Mouse (Mus musculus) cortical plate, adult 2 months (tissue): ENCODE data around the gene Cpne5.

Source experiments
- CTCF ChIP-seq: fragments of 200-500 bp; IDR thresholded peaks from 2 replicates; pipeline ENCODE4 v1.5.1; 2011; ENCODE audit warnings: mild to moderate bottlenecking, control low read depth, low read length; ENCODE audit not compliant: insufficient read depth; ENCODE audit errors: extremely low read depth
- POLR2A ChIP-seq: fragments of 200-500 bp; IDR thresholded peaks from 2 replicates; pipeline ENCODE4 v1.6.1; 2011; ENCODE audit warnings: mild to moderate bottlenecking, low read length, control low read depth; ENCODE audit not compliant: insufficient read depth; ENCODE audit errors: extremely low read depth

DNA sequence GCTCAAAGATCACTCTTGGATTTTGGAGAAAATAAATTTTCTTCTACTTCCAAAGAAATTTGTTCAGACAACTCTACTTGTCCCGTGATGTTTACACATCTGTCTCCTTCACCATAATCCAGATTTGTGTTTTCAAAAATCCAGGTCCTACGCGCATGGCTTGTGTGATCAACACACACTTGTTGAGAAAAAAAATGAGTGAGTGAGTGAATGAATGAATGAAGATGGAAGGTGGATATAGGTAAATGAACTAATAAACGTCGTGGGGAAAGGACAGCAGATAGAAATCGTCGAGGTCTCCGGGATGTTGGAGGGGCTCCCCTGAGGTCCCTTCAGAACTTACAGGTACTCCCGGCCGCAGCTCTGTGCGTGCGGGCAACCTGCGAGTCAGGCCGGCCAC, 25.4 kb upstream of the Cpne5 start:
- TF ChIP-seq CTCF (no peak), POLR2A (no peak)
